Mouse (Mus musculus) liver, embryonic 14.5 days (tissue): ENCODE data around the gene Gm20547. TPM values are rescaled to one million over a fixed set of nuclear protein-coding genes. Genes with fewer than 3 reads are reported as not detected.
"Not testable (repeated sequence)": the region's sequence is repeated elsewhere in the genome, so short reads cannot be mapped to it uniquely, and the experiment has no call there.

Experiments used
- ATAC-seq: fragments of 200-750 bp; cut with Nextera tagmentation; 2 replicates; pipeline ENCODE4 v1.8.0; 2017; ENCODE audit warnings: moderate number of reproducible peaks, mild to moderate bottlenecking, moderate library complexity; ENCODE audit not compliant: insufficient read depth
- DNase-seq, 3 experiments: peaks; one replicate each; pipeline ENCODE4 v3.0.0-alpha.2; 2012 to 2013; ENCODE audit warnings: low read depth in 3 of 3, low spot score in 3 of 3
- H3K27ac ChIP-seq: fragments of 300-500 bp; sonication (generic); 2 replicates; pipeline ENCODE4 v1.5.1; 2014; ENCODE audit warnings: moderate library complexity, mild to moderate bottlenecking, control low read depth, inconsistent platforms
- H3K27me3 ChIP-seq: fragments of 300-500 bp; sonication (generic); 2 replicates; pipeline ENCODE4 v1.6.1; 2014; ENCODE audit warnings: mild to moderate bottlenecking, low read length, moderate library complexity; ENCODE audit not compliant: control insufficient read depth, insufficient read depth
- H3K36me3 ChIP-seq: fragments of 300-500 bp; sonication (generic); replicated peaks from 2 replicates; pipeline ENCODE4 v1.6.1; 2014; ENCODE audit warnings: low read depth; ENCODE audit not compliant: control insufficient read depth, insufficient read depth
- H3K4me1 ChIP-seq, 2 experiments: fragments of 200-500 bp in 1 of 2; fragments of 300-500 bp in 1 of 2; sonication (generic) in 1 of 2; replicated peaks; 2 replicates each; pipeline ENCODE4 v1.6.1; 2012 to 2014; ENCODE audit warnings: antibody characterized with exemption in 1 of 2, inconsistent platforms in 1 of 2, low read length in 1 of 2; ENCODE audit not compliant: control insufficient read depth in 2 of 2, insufficient read depth in 2 of 2
- H3K4me2 ChIP-seq: fragments of 300-500 bp; sonication (generic); 2 replicates; pipeline ENCODE4 v1.6.1; 2014; ENCODE audit warnings: low read depth, mild to moderate bottlenecking, control low read depth, moderate library complexity
- H3K4me3 ChIP-seq, 2 experiments: fragments of 200-500 bp in 1 of 2; fragments of 300-500 bp in 1 of 2; sonication (generic) in 1 of 2; 2 replicates each; pipeline ENCODE4 v1.5.1; 2012 to 2014; ENCODE audit warnings: low read depth in 2 of 2, low read length in 2 of 2, mild to moderate bottlenecking in 2 of 2, control low read depth in 1 of 2, inconsistent platforms in 1 of 2, moderate library complexity in 1 of 2; ENCODE audit not compliant: insufficient read depth in 1 of 2
- H3K9ac ChIP-seq: fragments of 300-500 bp; sonication (generic); replicated peaks from 2 replicates; pipeline ENCODE4 v1.6.1; 2014; ENCODE audit warnings: mild to moderate bottlenecking, control low read depth, moderate library complexity
- H3K9me3 ChIP-seq: fragments of 300-500 bp; sonication (generic); 2 replicates; pipeline ENCODE4 v1.6.1; 2016; ENCODE audit warnings: low read length, mixed read lengths; ENCODE audit not compliant: control insufficient read depth
- CTCF ChIP-seq: IDR thresholded peaks from 2 replicates; pipeline ENCODE4 v1.5.1; 2016; ENCODE audit warnings: antibody characterized with exemption, low read depth, control low read depth
- EP300 ChIP-seq: IDR thresholded peaks from 2 replicates; pipeline ENCODE4 v1.6.1; 2016; ENCODE audit warnings: antibody characterized with exemption, low read depth
- WGBS: fragments of 180-500 bp; shearing (Covaris S2); extraction: QIAGEN DNeasy Blood & Tissue Kit; methylation state at CpG from one replicate; pipeline ENCODE4 v1.1.7; 2014; ENCODE audit not compliant: insufficient replicate concordance; 5-methylcytosine and 5-hydroxymethylcytosine counted together
- polyA plus RNA-seq, 2 experiments: library from polyadenylated mRNA; depleted of rRNA in 1 of 2; stranded (reverse) in 1 of 2; unstranded in 1 of 2; fragments of >200 nt; fragmentation: Nextera tagmentation in 1 of 2; extraction: Ambion mirVana in 1 of 2; gene quantifications; 2 replicates each; pipeline versions ENCODE4 v1.2.1 to v1.2.3; 2012 to 2014

Gene Gm20547
- polyA plus RNA-seq, 2 experiments: 0.02 TPM; not detected in 1

DNA sequence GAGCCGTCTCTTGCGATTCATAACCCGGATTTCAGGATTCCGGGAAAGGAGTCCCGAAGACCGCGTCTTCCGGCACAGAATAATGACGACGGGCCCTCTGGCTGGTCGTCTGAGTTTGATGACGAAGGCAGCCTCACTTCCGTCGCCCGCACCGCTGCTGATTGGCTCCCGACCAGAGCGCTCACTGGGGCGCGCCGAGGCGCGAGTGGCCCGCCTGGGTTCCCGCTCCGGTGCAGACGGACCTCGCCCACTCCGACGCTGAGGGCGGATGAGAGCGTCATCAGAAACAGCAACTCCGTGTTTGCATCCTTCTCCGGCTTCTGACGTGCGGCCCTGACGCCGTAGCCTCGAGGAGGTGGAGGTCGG, 45.0 kb downstream of the Gm20547 start, which contains the start of the genes Stk19 and Dxo:
Gene Stk19 (minus strand): TSS at position 90 of the 366 bp plus-strand sequence.
Gene Dxo (plus strand): TSS at position 164 of the 366 bp plus-strand sequence.
- Histone ChIP-seq H3K27me3 (no peaks in the 10 kb centered on the region), H3K4me2 (peak within 1 kb of the TSS; percentile 99), H3K4me3 (peak within 1 kb of the TSS; percentile 70 to 75), H3K4me1 (peaks cover 11 to 16% of the 10 kb centered on the region in 2 experiments), H3K27ac (peak within 1 kb of the TSS; percentile 81), H3K9me3 (no peaks in the 10 kb centered on the region), H3K9ac (peak within 1 kb of the TSS; percentile 90), H3K36me3 (peaks cover 19% of the 10 kb centered on the region)
- ATAC-seq: peak; percentile 93
- no peak for TF ChIP-seq EP300
- TF ChIP-seq CTCF: no peak
- peak; percentile 91 to 92 (median 91) for DNase-seq
- WGBS: under 1% methylated on average over 40 of the region's 40 CpGs

DNA sequence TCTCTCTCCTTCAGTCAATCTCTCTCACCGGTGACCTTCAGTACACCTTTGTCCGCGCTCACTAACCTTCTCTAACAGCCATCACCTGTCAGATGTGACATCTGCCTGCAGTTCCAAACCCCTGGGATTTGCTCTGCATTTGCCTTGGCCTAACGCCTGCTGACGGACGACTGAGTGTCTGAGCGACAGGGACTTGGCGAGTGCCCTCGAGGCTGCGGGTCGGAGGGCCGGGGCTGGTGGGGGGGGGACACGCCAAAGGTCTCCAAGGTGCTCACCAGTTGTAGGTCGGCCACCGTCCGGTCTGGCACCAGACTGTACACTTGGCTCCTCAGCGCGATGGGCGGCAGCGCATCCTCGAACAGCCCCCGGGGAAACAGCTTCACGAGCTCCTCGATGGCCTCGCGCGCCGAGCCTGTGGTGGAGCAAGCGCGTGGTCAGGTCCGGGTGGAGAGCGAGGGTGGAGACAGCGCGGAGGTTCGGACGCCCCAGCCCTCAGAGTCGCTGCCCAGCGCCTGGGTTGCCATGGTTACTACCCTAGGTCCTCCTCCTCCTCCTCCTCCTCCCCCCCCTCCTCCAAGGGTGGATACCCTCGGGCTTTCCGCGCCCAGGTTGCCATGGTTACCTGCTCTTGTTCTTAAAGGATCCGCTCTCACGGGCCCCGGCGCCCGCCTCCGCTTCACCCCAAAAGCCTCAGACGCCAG, 45.5 kb downstream of the Gm20547 start:
- Histone ChIP-seq H3K27me3 (no peaks in the 10 kb centered on the region), H3K9ac (peak overlapping the region; percentile 70), H3K4me2 (peak overlapping the region; percentile 99), H3K9me3 (no peaks in the 10 kb centered on the region), H3K4me3 (peak overlapping the region; percentile 70 to 75), H3K27ac (peak overlapping the region; percentile 58), H3K4me1 (peaks cover 11 to 13% of the 10 kb centered on the region in 2 experiments), H3K36me3 (peaks cover 19% of the 10 kb centered on the region)
- WGBS: 5% methylated on average over 48 of the region's 48 CpGs
- TF ChIP-seq EP300: no peak
- TF ChIP-seq CTCF: no peak
- DNase-seq (peak in 1 of 3 experiments; percentile 68), ATAC-seq (peak; percentile 82)

DNA sequence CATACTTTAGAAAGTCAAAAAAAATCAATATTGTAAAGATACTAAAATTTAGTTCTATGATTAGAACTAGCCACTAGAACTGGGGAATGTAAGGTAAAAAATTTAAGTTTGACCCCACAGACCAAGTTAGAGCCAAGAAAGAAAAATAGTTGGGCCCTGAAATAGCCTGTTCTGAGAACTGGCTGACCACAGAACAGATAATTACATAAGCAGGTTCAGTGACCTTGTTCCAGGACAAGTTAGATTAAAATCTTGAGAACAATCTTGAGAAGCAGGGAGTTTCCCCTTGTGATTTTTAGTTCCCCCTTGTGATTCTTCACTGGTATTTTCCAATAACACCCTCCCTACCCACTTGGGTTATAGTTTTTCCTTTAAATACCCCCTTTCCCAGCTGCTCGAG, 51.1 kb downstream of the Gm20547 start:
- not testable (repeated sequence) for H3K27me3 ChIP-seq, H3K27ac ChIP-seq, DNase-seq, H3K4me1 ChIP-seq, H3K9me3 ChIP-seq, H3K4me3 ChIP-seq, H3K4me2 ChIP-seq, ATAC-seq, H3K9ac ChIP-seq, H3K36me3 ChIP-seq
- WGBS: 72% methylated on average over 1 of the region's 1 CpGs

DNA sequence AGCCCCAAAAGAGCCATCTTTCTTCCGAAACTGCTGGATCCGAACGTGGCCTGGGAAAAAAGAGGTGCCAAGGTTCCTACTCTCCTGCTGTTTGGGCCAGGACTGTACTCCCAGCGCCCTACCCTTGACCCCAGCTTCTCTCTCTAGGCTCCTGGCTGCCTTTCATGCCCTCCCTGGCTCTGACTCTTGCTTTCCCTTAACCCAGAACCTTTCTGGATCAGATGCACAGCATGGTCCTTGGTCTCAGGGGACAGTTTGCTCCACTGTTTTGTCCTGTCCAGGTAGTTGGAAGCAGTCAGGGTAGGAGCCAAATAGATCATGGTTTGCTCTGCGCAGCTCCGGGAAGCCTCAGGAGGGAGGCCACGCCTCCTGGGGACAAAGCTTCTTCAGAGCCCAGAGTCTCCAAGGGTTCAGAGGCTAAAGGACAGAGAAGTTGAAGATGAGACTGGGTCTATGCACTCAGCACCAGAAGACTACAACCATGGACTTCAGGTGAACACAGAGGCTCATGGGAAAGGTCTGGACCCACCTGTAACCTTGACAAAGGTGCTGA, 66.9 kb downstream of the Gm20547 start:
- 52% methylated on average over 7 of the region's 7 CpGs for WGBS
- Histone ChIP-seq H3K36me3 (no peaks in the 10 kb centered on the region), H3K4me2 (no peak overlapping the region), H3K9ac (no peak overlapping the region), H3K27ac (no peak overlapping the region), H3K27me3 (no peaks in the 10 kb centered on the region), H3K4me3 (no peak overlapping the region), H3K4me1 (no peaks in the 10 kb centered on the region), H3K9me3 (no peaks in the 10 kb centered on the region)
- ATAC-seq (no peak), DNase-seq (no peak)
- TF ChIP-seq EP300 (no peak), CTCF (no peak)

DNA sequence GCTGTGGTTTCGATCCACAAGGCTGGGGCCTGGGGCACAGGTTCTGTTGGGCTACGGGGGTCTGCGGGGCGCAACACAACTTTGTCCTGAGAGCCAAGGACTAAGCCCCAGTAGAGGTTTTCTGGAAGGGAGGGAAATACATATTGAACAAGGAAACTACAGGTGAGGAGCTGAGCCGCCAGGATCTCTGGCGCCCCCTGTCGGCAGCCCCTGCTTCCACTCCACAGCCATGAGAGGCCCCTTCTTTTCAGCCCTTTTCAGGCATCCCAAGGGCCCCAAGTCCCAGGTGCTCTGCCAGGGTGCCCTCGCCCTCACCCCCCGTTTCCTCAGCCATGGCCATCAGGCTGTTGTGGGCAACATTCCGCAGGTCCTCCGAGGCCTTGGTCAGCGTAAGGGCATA, 68.1 kb downstream of the Gm20547 start:
- 52% methylated on average over 12 of the region's 12 CpGs for WGBS
- H3K27me3 ChIP-seq, H3K4me2 ChIP-seq, DNase-seq, H3K27ac ChIP-seq, H3K36me3 ChIP-seq, H3K9ac ChIP-seq, ATAC-seq, H3K4me1 ChIP-seq, H3K4me3 ChIP-seq, H3K9me3 ChIP-seq: not testable (repeated sequence)
- peak; percentile 89 for TF ChIP-seq CTCF
